Mouse (Mus musculus): ENCODE results near the gene Lamb3.

Lamb3 gene

DNA sequence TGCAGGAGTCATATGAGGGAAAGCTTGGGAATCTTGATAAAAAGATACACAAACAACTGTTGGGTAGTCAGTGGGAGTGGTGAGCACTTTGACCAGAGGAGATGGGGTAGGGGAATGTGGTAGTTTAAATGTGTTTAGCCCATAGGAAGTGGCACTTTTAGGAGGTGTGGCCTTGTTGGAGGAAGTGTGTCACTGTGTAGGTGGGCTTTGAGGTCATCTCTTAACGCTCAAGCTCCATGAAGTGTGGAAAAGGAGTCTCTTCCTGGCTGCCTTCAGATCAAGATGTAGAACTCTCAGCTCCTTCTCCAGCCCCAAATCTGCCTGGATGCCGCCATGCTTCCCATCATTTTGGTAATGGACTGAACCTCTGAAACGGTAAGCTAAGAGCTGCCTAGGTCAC, at the start of gene Lamb3:
Gene Lamb3 (plus strand): TSS at position 197 of the 400 bp plus-strand sequence.
- no peak for DNase-seq

DNA sequence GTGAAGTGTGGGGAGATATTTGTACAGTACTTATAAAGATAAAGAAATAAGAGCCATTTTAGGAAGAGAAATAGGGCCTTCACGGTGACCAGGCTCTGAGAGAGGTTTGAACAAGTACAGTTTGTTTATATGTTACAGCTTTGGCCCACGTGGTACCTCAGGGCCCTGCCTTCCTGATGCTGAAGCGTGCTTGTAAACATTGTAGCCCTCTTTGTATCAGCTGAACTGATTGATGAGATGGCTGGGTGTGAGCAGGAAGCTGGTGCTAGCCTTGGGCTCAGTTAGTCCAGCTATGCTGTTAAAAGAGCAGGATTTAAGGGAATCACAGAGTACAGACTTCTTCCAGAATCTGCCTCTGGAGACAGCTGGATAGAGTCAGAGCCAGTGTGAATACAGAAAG, 48.3 kb upstream of the Lamb3 start:
- no peak for DNase-seq

DNA sequence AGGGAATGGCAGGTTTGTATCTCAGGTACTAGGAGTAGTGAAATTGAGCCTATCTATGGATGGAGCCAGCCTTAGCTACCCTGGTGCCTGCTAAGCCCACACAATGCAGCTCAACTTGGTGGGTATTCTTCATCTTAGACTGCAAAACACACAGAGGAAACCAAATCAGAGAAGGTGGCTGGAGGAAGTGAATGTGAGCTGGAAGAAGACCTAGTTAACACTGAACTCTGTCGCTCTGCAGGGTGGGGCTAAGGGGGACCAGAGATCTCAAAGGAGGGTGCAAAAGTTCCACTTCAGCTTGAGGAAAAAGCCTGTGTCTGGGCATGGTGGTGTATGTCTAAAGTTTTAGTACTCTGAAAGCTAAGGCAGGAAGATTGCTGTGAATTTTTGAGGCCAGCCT, 47.9 kb upstream of the Lamb3 start:
- no peak for DNase-seq

DNA sequence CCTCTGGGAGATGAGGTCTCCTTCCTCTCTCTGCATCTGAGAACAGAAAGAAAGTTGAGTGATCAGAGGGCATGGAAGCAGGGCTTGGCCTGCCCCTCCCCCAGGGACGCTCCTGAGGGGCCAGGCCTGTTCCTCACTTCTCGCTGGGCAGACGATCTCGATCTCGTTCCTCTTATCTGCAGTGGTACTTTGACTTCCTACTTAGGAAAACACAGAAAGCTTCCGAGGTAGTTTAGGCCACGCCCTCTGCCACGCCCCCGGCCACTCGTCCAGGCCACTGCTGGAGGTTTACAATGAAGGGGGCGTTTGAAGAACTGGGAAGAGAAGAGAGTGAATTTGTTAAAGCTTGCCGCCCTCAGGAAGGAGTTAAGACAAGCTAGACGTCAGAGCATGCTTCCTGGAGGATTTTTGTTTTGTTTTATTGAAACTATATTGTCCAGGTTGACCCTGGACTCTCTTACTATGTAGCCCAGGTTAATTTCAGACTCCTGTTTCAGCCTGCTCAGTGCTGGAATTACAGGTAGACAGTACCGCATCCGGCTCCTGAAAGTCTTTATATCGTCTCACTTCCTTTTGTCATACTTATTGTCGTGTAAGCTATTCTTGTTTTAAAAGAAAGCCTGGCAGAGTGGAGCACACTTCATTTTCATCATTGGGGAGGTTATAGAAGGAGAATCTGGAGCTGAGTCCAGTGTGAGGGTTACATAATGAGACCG, 47.0 kb upstream of the Lamb3 start:
- DNase-seq, result no peak

DNA sequence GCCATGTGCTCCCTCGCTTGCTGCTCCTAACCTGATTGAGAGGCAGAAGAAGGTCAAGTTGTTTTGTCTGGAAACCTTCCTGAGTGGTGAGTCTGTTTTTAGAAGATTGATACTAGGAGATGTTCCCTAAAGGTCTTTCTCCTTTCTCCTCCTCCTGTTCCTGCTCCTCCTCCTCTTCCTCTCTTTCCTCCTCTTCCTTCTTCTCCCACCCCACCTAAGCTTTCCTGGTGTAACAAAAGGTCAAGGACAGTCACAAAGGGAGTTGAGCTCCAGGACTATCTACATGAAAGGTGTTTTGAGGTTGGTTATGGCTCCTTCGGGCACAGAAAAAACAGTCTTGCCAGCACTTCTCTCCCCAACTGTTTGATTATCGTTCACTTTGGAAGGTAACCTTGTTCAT, 39.8 kb upstream of the Lamb3 start, which contains the start of gene A130010J15Rik:
Gene A130010J15Rik (plus strand): TSS at position 301 of the 400 bp plus-strand sequence.
- DNase-seq, result no peak

DNA sequence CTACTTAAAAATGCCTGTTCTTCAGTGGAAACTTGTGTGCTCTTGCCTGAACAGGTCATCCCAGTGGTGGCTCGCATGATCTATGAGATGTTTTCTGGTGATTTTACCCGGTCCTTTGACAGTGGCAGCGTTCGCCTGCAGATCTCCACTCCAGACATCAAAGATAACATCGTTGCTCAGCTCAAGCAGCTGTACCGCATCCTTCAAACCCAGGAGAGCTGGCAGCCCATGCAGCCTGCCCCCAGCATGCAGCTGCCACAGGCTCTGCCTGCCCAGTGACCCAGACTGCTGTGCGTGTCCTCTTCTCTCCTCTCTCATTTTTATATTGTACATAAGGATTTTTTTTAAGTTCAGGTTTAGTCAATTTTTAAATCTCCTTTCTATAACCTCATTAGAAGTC, 38.3 kb upstream of the Lamb3 start:
- DNase-seq, result no peak

DNA sequence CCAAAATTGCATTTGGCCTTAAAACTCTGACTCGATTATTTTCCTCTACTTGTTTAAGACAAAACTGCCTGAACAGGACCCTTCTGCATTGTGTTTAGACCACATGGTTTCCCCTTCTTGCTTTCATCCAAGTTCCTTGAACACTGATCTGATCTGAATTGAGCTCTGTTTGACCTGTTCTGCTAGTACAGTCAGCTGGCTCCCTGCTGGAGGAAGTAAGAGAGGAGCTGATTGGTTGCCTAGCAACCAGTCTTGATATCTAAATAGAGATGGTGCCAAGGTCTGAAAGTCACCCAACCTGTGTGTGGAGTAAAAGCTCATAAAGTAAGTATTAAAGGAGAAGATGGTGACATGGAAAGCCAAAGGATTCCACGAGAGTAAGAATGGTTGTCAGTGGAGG, 37.6 kb upstream of the Lamb3 start:
- DNase-seq, result peak; percentile 35

DNA sequence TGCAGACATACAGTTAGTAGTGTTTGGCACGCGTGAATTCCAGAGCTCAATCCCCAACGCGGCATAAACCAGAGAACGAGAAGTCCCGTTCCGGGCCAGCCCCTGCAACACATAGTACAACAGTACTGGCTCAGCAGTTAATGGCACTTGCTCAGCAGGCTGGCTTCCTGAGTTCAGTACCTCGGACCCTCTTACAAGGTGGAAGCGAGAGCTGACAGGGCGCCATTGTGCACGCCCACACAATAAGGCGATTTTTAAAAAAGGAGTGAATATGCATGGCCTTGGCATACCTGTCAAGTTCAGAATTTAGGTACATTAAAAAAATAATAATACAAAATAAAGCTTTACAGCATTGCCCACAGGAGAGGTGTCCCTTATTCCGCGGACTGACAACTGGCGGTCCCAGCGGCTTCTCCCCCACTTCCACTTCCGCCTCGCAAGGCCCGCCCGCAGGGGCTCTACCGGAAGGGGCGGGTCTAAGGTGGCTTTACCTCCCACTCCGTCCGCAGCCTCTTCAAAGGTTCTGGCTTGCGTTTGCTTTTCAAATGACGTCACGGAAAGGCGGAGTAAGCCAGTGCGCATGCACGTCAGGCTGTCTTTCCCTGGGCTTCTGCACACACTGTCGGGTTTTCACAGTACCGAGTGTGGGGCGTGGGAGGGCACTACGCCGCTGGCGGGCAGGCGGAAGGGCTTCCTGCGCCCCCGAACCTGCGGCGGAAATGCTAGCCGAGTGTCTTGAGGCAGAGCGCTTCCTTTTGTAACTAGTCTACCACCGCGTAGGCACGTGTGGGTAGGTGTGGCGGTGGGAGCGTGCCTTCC, 34.3 kb upstream of the Lamb3 start:
- DNase-seq, result peak; percentile 96

DNA sequence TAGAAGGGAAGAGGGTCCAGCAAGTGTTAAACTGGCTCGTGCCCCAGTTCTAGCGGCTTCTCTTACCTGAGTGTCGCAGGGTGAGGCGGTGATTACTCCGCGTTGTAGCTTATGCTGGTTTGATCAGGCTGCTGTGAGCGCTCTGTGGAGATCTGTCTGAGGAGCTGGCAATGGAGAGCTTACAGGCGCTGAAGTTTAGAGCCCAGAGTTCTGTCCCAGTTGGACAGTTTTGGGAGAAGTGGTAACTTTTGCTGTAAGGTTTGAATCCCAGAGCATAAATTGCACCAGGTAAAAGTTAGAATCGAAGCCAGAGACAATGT, 33.7 kb upstream of the Lamb3 start:
- no peak for DNase-seq

DNA sequence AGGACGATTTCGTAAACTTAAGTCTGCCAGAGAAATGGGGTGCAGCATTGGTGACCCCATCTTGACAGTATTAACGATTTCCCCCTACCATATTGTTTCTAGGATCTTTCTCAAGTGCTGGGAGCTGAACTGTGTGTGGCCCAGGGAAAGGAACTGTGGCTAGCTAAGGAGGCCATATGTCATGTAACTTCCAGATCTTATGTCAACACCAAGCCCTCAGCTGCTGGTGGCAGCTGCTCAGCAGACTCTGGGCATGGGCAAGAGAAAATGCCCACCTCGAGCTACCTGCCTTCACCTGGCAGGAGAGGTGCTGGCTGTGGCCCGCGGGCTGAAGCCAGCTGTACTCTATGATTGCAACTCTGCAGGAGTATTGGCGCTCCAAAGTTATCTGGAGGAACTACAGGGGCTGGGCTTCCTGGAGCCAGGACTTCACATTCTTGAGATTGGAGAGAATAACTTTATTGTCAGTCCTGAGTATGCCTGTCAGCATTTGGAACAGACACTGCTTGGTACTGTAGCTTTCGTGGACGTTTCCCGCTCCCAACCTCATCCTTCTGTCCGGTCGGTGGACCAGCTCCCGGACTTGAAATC, 33.3 kb upstream of the Lamb3 start:
- DNase-seq, result no peak

DNA sequence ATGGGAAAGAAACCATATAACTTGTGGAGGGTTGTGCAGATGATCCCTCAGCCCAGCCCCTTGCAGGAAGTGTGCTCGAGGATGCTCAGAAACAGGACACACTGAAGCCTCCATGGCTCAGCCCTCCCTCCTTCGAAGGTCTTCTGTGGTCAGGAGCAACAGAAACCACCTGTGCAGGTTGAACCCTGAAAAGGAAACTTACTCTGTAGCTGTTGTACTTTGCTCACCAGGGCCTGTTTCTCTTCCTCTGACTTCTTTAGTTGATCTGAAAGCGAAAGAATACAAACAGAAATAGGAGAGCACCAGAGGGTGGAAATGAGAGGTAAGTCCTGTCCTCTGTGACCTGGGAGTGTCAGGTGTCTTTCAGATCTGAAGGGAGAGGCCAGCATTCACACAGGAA, 26.4 kb upstream of the Lamb3 start:
- no peak for DNase-seq

DNA sequence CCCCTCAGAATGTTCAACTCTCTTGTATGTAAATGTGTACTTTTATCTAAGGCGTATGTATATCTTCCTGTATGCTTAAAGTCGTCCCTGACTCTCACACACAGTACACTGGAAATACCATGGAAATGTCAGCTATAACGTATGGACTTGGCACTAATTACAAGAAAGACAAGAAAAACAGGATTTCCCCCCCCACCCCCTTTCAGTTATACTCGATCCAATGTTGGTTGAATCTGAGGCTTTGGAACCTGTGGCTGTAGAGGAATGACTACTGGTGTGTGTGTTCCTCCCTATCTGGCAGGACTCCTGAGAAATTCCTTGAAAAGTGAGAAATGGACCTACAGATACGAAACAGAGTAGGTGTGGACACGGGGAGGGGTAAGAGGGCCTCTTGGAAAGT, 19.2 kb upstream of the Lamb3 start:
- no peak for DNase-seq

DNA sequence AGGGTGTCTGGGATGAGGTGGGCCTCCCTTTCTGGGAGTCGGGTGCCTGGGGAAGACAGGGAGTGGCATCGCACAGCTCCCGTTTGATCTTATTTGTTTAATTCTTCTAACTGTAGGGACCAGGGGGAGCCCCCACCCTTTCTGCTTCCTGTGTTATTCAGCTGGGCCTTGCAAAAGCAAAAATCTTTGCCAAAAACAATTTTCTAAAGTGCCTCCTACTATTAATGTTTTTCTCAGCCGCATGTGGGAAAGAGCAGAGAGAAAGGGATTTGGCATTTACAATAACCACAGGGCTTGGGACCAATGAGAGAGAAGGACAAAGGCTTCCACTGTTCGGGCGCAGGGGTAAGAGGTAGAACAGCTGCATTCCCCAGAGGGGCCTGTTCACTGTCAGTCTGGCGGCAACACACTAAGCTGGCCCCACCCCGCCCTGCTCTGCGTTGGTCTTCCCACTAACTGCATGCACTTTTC, 18.3 kb upstream of the Lamb3 start:
- DNase-seq, result no peak

DNA sequence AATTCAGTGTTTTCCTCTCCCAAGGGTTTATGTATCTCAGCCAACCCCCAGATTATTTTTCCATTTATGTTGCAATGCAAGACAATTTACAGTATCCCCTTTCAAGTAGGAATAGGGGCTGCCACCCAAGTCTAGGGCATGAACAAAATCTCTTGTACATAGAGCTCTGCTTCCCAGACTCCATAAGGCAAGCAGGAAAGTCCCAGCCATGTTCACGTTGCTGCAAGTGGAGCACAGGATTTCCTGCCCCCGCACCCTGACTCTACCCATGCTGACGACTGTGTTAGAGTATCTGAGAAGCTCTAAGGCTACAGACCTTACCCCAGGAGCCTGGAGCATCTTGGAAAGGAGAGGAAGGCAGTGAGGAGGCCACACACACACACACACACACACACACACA, 17.7 kb upstream of the Lamb3 start:
- no peak for DNase-seq

DNA sequence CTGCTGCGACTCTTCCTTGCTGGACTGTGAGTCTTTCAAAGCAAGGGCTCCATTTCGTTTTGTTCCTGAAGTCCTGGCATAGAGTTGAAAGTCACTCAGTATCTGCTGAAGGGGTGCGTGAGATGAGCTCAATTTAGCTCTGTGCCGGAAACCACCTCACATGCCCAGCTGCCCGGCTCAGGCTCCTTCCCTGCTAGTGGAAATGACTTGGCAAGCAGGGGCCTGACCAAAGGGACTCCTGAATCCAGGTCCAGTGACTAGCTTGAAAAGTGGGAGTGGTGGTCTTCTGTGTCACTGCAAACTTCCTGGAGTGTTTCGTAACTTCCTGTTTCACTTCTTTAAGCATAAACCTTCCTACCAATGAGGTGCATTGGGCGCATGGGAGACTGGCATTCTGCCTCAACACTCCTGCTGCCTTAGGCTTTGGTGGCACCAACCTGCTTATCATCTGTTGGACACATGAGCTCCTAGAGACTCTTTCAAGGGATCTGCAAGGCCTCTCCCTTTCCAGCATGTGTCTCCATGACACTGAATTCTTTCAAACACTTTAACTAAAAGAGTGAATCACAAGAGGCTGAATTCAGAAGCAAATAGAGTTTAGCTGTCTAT, 15.7 kb upstream of the Lamb3 start:
- no peak for DNase-seq

DNA sequence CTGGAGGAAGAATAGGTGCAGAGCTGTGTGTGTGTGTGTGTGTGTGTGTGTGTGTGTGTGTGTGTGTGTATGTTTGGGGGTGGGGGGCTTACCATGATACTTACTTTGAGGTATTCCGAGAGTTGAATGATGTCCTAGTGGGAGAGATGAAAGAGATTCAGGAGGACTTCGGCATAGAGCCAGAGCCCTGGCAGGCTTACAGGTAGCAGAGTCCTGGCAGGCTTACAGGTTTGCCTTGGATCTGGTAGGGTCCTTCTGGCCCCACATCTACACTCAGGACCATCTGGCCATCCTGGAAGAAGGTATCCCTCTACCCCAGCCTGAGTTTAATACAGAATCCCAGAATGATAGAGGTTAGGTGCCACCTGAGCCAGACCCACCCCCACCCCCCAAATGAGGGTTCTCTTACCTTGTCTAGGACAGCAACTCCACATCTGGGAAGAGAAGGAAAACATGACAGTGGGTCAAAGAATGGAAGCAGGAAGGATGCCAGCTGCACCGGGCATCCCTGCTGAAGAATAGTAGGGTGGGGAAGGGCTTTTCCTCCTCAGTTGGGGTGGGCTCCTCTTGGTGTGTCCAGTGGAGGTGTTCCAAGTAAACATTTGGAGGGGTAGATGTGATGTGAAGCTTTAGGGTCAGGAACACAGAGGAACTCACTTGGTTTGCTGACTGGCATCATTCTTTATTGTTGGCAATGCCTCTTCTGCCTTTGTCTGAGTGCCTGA, 12.9 kb upstream of the Lamb3 start:
- DNase-seq, result no peak

DNA sequence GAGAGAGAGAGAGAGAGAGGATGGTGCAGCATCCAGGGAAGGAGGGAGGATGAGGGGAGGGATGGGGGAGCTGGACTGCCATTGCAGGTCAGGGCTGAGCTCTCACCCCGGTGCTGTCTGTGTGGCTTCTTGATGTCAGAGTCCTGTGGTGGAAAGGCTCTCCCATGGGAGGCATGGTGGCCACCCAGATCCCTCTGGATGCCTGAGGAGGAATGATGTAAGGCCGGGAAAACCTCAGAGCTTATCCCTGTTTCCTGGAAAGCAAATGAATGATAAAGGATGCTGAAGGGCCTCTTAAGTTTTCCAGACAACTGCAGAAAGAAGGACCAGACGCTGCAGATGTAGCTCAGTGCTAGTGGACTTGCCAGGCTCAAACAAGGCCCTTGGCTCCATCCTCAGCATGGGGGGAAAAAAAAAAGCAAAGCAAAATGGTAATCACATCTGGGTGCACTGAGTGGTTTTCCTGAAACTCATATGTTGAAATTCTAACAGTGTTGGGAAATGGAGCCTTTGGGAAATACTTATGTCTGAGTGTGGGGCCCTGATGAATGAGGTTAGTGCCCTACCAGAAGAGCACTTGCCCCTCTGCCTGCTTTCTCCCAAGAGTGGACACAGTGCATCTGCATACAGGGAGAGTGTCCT, 12.2 kb upstream of the Lamb3 start:
- no peak for DNase-seq

DNA sequence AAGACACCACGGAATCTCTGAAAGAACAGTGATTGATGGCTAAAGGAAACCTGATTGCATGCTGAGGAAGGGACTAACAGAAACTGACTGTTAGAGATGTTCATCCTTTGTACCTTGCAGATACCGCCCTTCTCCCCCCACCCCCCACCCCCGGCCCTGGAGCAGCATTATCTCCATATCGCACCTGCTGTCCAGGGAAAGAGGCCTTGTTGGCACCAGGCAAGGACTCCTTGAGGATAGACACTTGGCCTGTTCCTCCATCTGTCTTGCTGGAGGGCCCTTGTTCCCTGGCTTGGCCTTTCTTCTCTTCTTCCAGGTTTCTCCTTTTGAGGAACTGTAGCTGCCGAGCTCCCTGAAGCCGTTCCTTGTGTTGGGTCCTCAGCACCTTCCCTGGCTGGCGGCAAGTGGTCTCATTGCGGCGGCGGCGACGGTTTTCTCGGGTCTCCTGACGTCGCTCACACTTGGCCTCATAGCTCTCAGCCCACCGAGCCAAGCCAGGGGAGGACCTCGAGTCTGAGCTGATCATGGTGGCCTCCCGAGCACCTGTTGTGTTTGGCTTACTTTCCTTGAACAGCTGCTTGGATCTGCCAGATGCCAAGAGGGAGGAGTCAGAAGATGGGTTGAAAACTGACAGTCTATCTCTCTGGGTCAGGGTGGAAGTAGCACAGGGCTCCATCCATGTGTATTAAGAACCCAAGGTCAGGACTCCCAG, 9.8 kb upstream of the Lamb3 start:
- no peak for DNase-seq

DNA sequence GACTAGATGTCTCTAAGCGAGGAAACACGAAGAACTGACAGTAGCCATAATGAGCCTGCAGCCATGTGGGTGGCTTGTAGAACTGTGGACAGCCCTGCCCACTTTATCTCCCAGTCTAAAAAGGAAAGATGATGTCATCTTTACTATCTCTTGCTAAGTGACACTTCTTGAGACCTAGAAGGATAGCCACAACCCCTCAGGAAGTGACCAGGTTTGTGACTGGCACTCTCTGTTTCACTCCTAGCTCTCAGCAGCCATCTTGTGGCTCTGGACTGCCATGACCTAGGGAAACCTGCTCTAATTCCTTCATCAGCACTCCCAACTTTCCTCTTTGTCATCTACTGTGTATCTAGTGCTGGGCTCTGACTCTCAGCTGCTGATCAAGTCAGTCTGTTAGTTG, 9.2 kb upstream of the Lamb3 start:
- no peak for DNase-seq

DNA sequence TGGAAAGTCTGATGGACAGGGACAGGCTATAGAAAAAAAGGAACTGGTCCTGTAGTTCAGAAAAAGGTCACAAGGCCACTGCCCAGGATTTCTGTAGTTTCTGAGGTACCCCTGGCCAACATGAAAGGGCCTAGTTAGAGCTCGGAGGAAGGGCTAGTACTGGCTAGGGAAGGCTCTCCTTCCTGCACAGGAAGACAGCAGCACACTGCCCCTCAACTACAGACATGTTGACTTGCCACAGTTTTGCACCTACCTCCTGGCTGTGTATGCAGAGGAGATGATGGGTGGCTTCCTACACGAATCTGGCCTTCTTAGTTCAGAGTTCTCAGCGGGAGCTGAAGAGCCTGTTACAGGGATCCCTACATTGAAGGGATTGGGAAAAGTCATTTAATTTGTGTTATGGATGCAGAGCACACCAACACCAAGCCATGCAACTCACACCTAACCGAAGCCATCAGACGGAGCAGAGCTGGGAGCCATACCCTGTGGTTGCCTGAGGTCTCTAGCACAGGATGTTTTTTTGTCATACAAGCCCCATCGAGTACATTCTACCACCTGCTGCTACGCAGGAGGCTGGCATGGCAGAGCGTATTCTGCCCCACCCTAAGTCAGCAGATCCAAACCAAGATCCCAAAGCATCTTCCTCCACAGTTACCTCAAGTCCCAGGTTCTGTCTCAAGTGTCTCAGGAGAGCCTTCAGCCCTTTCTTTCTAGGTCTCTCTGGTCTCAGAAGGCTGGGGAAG, 6.7 kb upstream of the Lamb3 start:
- DNase-seq, result no peak

DNA sequence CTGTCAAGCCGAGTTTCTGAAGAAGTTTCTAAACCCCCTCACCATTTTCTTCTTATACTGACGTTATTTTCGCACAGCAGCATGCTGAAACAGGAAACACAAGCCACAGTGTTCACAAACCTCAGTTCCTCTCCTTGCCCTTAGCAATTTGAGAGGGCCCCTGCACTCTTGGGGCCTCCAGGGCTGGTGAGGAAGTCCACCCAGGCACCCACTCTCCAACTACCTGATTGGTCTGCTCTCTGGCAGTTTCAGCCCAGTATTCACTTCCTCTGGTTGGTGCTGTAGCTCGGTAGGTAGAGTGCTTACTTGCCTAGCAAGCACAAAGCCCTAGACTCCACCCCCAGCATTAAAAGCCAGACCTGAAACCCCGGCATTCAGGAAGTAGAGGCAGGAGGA, 6.1 kb upstream of the Lamb3 start, which contains the start of gene Traf3ip3:
Gene Traf3ip3 (minus strand): TSS at position 321 of the 396 bp plus-strand sequence.
- DNase-seq, result peak; percentile 18
